Mouse (Mus musculus): ENCODE results near the gene Mesd.

DNA sequence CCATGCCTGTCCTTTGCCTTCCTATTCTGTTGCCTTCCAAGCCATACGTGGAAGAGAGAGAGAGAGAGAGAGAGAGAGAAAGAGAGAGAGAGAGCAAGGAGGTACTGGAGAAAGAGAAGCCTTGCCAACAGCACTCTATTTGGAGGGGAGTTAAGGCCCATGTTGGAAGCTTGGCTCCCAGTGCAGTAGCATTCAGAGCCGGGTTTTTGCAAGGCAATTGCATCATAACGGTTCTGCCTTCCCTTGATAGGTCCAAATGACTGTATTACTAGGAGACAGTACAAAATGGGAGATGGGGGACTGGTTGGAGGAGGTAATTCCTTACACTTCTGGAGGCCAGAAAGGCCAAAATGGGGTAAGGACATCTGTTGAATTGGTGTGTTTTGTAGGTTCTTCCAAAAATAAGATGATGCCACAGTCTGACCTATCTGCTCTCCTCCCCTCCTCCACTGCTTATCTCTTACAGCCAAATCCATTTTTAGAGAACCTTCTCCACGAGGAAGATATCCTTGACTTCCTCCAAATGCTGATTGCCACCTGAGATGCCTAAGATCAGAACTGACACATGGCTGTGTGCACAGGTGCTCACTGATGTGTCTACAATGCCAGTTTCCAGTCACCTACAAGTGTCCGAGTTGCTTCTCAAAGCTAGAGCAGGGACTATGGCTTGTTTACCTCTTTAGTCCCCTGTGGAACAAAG lies 45.6 kb upstream of the Mesd start:
- no peak for TF ChIP-seq CTCF (IDR thresholded peaks at IDR 0.05; ENCODE audit: insufficient read depth, low read depth, low read length)
- no peak for TF ChIP-seq POLR2A (IDR thresholded peaks at IDR 0.05; ENCODE audit: insufficient read depth, low read depth, low read length)

All from olfactory bulb, adult 2 months (tissue).